Mouse (Mus musculus) cerebellum, postnatal 10 days (tissue): ENCODE results near the gene Bach1.

Experiments used
- DNase-seq, 2 experiments: peaks; one replicate each; pipeline ENCODE4 v3.0.0; 2021; ENCODE audit warnings: mixed read lengths in 2 of 2

Bach1 gene

DNA sequence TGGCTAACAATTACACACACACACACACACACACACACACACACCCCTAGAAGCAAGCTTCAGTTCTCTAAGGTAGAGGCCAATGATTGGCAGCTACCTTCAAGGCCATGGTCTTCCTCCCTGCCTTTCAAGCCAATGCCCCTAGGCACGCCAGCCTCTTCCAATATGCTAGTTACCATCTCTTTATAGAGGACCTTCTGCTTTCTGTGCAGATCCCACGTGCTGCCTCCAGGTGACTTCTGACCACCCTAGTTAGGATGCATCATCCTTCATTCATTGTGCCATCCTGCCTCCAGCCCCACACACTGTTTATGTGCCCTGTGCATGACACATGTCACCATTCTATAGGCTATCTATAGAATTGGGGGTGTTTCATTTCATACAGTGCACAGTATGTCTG, 45.6 kb downstream of the Bach1 start:
- DNase-seq: no peak

DNA sequence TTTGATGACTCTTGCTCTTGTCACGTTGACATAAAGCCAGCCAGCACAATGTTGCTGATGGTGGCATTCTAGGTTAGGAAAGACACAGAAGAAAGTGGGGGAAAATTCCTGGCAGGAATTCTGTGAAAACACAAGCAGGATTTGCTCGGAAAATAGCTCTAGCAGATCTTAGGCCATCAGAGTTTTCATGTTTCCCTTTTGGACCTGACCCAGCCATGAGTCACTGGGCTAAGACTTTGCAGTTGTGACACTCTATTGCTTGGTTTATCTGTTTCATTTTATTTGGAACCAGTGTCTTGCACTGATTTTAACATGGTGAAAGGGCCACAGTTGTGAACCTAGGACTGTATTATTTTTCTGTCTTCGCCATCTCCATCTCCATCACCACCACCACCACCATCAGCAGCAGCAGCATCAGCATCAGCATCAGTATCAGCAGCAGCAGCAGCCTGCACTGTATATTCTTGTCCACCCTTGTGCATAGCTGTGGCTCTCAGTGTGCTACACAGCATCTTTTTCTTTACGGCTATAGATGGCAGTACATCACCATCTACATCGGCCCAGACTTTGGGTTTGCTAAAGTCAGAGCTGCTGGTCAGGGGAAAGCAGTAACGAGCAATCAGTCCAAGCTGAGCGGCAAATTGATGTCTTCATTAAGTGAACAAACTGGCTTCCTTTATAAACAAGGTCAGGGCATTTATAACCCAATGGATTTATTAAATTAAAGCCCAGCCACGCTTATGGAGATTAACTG, 46.6 kb downstream of the Bach1 start:
- no peak for DNase-seq

DNA sequence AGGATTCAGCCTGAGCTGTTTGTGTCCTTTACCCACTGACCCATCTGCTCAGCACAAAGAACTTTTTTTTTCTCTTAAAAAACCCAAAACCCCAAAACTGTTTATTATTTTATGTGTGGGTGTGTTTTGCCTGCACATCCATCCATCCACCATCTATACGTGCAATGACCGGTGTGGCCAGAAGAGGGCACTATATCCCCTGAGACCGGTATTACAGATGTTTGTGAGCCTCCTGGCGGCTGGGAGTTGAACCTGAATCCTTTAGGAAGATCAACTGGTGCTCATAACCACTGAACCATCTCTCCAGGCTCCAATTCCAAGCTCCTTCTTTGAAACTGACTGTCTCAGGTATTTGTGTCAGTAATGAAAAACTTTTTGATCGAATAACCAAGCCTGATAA, 48.0 kb downstream of the Bach1 start:
- peak; percentile 67 to 70 for DNase-seq

DNA sequence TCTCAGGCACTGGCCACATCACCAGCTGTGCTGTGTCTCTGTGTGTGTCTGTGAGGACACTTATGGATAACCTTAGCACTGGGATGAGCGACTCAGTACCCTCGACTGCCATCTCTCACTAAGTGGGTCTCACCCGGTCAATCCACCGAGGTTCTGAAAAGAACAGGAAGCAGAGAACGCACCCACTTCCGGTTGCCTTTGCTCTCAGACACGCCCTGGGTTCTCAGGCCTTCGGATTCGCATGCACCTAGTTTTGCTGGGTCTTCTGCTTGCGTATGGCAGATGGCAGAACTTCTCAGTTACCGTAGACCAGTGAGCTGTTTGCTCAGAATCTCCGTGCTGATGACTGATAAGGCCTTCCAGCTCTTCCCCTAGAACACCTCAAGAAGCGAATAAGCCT, 52.5 kb downstream of the Bach1 start:
- DNase-seq: no peak

DNA sequence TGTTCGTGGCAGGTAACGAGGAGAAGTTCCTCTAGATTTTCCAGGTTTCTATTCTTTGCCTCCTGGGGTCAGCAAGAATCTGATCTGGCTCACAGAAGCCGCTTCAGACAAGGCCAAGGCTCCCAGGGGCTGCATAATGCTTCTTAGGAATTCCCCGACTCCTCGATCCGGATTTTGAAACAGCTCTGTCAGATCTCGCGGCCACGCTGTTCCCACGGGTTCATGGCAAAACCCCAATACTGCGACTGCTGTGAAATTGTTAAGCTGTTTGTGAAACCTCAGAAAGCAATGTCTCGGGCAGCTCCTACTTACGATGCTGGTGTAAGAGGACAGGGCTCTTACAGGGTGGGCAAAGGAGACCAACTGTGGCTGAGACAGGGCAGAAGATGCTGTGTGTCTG, 53.7 kb downstream of the Bach1 start:
- DNase-seq: peak; percentile 29

DNA sequence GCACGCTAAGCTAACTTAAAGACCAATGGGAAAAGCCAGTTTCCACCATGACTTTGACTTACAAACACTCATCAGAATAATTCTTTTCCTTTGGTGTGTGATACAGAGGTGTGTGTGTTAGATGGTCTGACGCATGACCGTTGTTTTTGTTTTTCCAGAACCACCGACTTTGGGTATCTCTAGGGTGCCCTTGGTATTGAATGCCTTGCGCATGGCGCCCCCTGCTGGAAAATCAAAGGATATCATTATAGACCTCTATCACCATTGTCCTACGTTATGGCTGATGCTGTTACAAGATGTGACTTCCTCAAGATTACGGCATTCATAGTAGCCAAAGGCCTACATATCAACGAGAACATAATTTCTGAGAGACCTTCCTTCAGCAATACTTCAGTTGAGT, 56.1 kb downstream of the Bach1 start:
- DNase-seq: peak; percentile 84 to 88

DNA sequence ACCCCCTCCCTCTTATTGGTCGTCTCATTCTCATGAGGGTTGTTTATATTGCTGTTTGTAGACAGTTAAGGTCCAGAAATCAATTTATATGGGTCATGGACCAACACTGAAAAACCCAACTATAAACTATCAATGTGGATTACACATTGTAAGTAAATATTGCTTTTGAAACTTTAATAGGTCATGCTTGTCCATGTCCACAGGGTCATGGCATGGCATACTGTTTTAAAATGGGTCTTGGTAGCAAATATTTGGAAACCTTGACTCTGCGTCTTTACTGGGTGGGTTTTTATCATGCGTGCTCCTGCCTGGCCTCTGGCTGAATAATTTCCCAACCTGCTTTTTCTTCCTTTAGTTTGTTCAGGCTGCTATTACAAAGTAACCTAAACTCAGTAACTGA, 57.2 kb downstream of the Bach1 start:
- no peak for DNase-seq

DNA sequence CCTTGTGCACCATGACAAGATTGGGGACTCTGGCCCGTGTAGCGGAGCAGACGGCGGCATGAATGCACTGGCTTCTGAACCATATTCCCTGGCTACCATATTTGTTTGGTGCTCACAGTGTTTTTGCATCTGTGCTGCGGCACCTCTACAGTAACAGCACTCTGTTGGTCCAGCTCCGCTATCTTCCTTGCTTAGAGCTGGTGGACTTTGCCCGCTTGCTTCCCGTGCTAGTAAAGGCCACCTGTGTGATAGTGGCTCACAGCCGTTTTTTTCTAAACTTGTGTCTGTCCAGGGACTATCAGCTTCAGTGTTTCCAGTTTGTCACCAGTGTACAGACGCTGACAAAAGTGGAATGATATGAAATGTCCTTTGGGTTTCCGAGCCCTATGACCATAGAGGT, 59.3 kb downstream of the Bach1 start:
- no peak for DNase-seq

DNA sequence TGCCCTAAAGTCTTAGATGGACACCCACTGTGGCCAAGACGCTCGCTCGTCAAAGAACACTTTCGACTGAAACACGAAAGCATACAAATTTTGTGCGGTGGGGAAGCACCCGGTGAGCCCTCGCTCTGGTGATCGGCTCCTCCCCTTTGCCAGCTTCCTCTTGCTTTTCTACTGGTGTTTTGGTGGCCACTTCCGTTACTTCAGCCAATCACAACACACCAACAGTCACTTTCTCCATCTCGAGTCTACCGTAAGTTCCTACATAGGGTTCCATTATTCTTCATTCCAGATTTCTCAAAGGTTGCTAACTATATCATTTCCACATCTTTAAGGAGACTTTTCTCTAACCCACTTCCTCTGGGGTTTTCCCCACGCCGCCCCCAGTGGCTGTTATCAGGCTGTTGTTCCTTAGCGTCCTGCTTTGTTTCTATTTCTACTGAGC, 65.9 kb downstream of the Bach1 start:
- DNase-seq: no peak

DNA sequence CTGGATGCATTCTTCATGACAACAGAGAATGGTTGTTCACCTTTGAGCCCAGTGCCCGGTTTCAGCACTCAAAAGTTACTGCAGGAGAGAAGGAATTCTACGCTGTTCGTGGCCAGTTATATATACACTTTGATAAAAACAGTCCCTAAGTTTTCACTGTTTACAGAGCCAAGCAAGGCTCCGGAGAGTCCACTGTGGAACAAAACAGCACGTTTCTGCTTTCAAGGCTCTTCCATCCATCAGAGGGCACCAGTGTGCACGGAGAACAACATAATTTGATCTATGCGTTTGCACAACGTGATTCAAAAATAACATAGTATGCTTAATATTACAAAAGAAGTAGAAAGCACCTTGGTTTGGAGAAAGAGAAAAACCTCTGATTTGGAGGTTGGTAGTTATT, 67.2 kb downstream of the Bach1 start:
- DNase-seq: peak; percentile 16 to 31

DNA sequence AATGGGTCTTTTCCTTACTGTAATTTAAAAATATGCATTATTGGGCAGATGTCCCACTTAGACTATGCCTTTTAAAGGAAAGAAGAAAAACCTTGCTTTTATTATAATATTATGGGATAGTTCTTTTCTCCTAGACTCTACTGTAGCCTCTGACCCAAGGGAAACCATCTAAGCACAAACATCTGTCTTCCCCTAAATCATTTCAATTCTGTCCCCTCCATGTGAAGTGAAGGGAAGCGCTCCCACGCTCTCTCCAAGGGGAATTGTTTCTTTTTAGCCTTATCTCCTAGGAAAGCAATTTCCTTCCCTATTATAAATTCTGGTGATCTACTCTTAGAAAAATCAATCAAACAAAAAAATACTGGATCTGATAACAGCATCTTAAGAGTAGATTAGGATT, 71.8 kb downstream of the Bach1 start:
- DNase-seq: no peak

DNA sequence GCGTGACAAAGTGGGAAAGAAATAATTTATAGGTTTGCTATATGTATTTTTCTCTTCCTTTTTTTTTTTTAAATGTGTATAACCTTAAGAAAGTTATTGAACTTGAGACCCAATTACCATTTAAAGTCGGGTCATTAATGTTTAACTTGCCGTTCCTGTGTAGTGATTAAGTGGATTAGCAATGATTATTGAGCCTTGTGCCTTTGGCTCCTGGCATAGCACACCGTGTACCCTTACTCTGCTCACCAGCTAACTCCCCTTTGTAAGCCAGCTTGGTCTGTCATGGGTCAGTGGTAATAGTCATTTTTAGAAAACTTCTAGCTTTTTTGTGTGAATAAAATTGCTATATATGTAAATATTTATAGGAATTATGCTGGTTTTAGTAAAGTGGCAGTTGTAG, 73.2 kb downstream of the Bach1 start:
- DNase-seq: no peak

DNA sequence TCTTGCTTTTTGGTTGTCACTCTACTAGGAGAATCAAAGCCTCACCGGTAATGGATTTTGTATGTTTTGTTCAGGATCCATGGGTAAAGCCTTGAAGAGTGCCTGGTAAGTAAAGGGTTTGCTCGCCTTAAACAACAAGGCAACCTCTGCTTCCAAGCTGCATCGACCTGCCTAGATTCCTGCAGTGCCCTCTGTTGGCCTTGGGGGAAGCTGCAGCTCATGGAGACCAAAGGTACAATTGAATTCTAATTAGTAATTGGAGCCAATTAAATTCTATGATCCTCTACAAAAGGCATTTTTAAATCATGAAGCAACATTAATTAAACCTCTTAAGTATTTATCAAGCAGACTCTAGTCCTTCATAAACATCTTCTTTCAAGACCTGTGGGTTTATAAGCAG, 75.7 kb downstream of the Bach1 start:
- peak; percentile 54 to 55 for DNase-seq

DNA sequence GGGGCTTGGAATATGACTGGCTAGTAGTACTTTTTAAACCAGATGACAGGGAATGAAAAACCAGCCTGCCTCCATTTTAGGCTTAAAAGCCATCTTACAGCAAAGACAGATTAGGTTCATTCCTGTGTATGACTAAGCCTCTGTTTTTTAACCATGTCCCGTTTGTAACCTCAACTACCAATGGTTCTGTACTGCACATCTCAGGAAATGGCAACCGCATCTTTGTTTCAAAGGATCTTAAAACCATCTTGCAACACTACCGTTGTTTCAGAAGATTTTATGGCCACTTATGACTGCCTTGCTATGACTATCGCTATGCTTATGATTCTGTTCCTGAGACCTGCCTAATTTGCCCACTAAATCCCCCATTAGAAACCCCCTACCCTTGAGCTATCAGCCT, 78.6 kb downstream of the Bach1 start:
- DNase-seq: no peak

DNA sequence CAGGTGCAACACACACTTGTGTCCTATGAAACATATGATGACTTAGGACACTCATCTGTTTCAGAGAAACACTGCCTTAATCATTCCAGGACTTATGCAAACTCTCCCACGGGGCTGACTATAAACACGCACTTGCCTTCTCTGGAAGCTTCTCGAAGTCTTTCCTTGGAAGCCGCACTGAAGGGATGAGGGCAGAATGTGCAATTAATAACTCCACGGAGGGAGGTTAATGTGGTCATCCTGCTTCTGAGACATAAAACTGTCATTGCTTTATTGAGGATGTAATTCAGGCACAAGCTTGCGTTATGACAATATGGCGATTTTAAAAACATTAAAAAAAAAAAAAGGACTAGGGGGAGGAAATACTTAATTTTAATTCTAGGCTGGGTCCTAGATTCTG, 82.9 kb downstream of the Bach1 start:
- no peak for DNase-seq
